Mouse (Mus musculus) adrenal gland, postnatal 4 days (tissue): ENCODE data around the gene Flcn. TPM values are rescaled to one million over a fixed set of nuclear protein-coding genes. Genes with fewer than 3 reads are reported as not detected.
"Not testable (repeated sequence)": the region's sequence is repeated elsewhere in the genome, so short reads cannot be mapped to it uniquely, and the experiment has no call there.

Source experiments
- DNase-seq, 2 experiments: peaks; one replicate each; pipeline ENCODE4 v3.0.0; 2021 to 2022; ENCODE audit warnings: low spot score in 2 of 2, mixed read lengths in 2 of 2
- long read RNA-seq, 2 experiments: library from polyadenylated mRNA; stranded (forward); transcript quantifications; one replicate each; pipeline ENCODE4 v2.0.0; 2021
- total RNA-seq, 2 experiments: library from RNA; stranded (reverse); gene quantifications; 2 replicates each; pipeline ENCODE4 v1.2.3; 2021

Gene Flcn
- total RNA-seq: 10 to 100 TPM; 34.5 to 35.7 TPM
- long read RNA-seq, experiment 1, transcript Flcn-203 (13 exons, 3,437 nt): major isoform, 11 of 19 reads
- long read RNA-seq, experiment 1, partial matches to known transcripts: 0 of 19 reads
- long read RNA-seq, experiment 1, other reads (novel, unspliced or antisense): 7 of 19 reads
- long read RNA-seq, experiment 2, transcript Flcn-203 (13 exons, 3,437 nt): major isoform, 33 of 67 reads
- long read RNA-seq, experiment 2, partial matches to known transcripts: 10 of 67 reads
- long read RNA-seq, experiment 2, other reads (novel, unspliced or antisense): 24 of 67 reads

- DNase-seq: peak; percentile 66 to 73
Measured at GRCm38 (mm10) chr11:59809670-59810474, at the start of gene Flcn. Flcn (minus strand) TSS chr11:59810016.

GRCm38 (mm10) chr11:59852865-59853264 lies 43.0 kb upstream of the Flcn start:
- DNase-seq: no peak

GRCm38 (mm10) chr11:59847891-59848884 lies 38.4 kb upstream of the Flcn start:
- peak; percentile 65 to 68 for DNase-seq

- no peak for DNase-seq
Measured at GRCm38 (mm10) chr11:59847131-59847530, 37.3 kb upstream of the Flcn start.

- DNase-seq: no peak
Measured at GRCm38 (mm10) chr11:59846311-59846710, 36.5 kb upstream of the Flcn start.

GRCm38 (mm10) chr11:59839459-59840126 lies 29.8 kb upstream of the Flcn start, which contains the start of gene Cops3:
Cops3 (minus strand) TSS chr11:59839838.
- DNase-seq: peak; percentile 82 to 91

GRCm38 (mm10) chr11:59839008-59839458 lies 29.2 kb upstream of the Flcn start, which contains the start of gene Nt5m:
Nt5m (plus strand) TSS chr11:59839447.
- peak; percentile 82 to 86 for DNase-seq

GRCm38 (mm10) chr11:59838426-59838825 lies 28.6 kb upstream of the Flcn start:
- DNase-seq: no peak

- not testable (repeated sequence) for DNase-seq
Measured at GRCm38 (mm10) chr11:59837789-59838188, 28.0 kb upstream of the Flcn start.

GRCm38 (mm10) chr11:59821625-59822024 lies 11.8 kb upstream of the Flcn start:
- DNase-seq: no peak

- no peak for DNase-seq
Measured at GRCm38 (mm10) chr11:59817916-59818315, 8.1 kb upstream of the Flcn start.

- no peak for DNase-seq
Measured at GRCm38 (mm10) chr11:59815482-59816065, 5.8 kb upstream of the Flcn start.

GRCm38 (mm10) chr11:59814936-59815335 lies 5.1 kb upstream of the Flcn start:
- DNase-seq: no peak

- DNase-seq: no peak
Measured at GRCm38 (mm10) chr11:59814311-59814710, 4.5 kb upstream of the Flcn start.

GRCm38 (mm10) chr11:59813276-59813675 lies 3.5 kb upstream of the Flcn start:
- no peak for DNase-seq

GRCm38 (mm10) chr11:59811211-59811610 lies 1.4 kb upstream of the Flcn start:
- DNase-seq: no peak

GRCm38 (mm10) chr11:59810480-59811158 lies 803 bp upstream of the Flcn start:
- no peak for DNase-seq

GRCm38 (mm10) chr11:59809071-59809669 lies 646 bp downstream of the Flcn start:
- no peak for DNase-seq
